Mouse (Mus musculus) hindbrain, embryonic 12.5 days (tissue): Measurements from ENCODE around the gene Apbb2. TPM values are rescaled to one million over a fixed set of nuclear protein-coding genes. Genes with fewer than 3 reads are reported as not detected.

Experiments used
- ATAC-seq: fragments of 200-750 bp; cut with Nextera tagmentation; 2 replicates; pipeline ENCODE4 v1.8.0; 2017; ENCODE audit warnings: moderate TSS enrichment; ENCODE audit not compliant: low FRiP score
- H3K27ac ChIP-seq: fragments of 300-500 bp; sonication (generic); 2 replicates; pipeline ENCODE4 v1.5.1; 2016; ENCODE audit warnings: mild to moderate bottlenecking
- H3K27me3 ChIP-seq: fragments of 300-500 bp; sonication (generic); 2 replicates; pipeline ENCODE4 v1.6.1; 2016; ENCODE audit warnings: mild to moderate bottlenecking
- H3K36me3 ChIP-seq: fragments of 300-500 bp; sonication (generic); 2 replicates; pipeline ENCODE4 v1.6.1; 2016; ENCODE audit warnings: mild to moderate bottlenecking
- H3K4me1 ChIP-seq: fragments of 300-500 bp; sonication (generic); 2 replicates; pipeline ENCODE4 v1.6.1; 2016
- H3K4me2 ChIP-seq: fragments of 300-500 bp; sonication (generic); replicated peaks from 2 replicates; pipeline ENCODE4 v1.6.1; 2016; ENCODE audit warnings: mild to moderate bottlenecking
- H3K4me3 ChIP-seq: fragments of 300-500 bp; sonication (generic); 2 replicates; pipeline ENCODE4 v1.5.1; 2016; ENCODE audit warnings: mild to moderate bottlenecking
- H3K9ac ChIP-seq: fragments of 300-500 bp; sonication (generic); 2 replicates; pipeline ENCODE4 v1.6.1; 2016; ENCODE audit warnings: mild to moderate bottlenecking, moderate library complexity
- H3K9me3 ChIP-seq: fragments of 300-500 bp; sonication (generic); replicated peaks from 2 replicates; pipeline ENCODE4 v1.6.1; 2016; ENCODE audit warnings: mild to moderate bottlenecking
- WGBS: fragments of 180-500 bp; shearing (Covaris S2); methylation state at CpG from one replicate; pipeline ENCODE4 v1.1.7; 2016; 5-methylcytosine and 5-hydroxymethylcytosine counted together
- polyA plus RNA-seq: library from polyadenylated mRNA; unstranded; fragments of >200 nt; fragmentation: Nextera tagmentation; extraction: Ambion mirVana; gene quantifications from 2 replicates; pipeline ENCODE4 v1.2.1, GENCODE M21; 2016

The Apbb2 gene
- polyA plus RNA-seq, 1 experiment from 2014 or later: 82.4 TPM

GRCm38 (mm10) chr5:66543761-66544160 lies 74.8 kb downstream of the Apbb2 start:
- Histone ChIP-seq H3K27me3 (no peaks in the 10 kb centered on the region), H3K9ac (no peak overlapping the region), H3K4me1 (peaks cover 15% of the 10 kb centered on the region), H3K9me3 (0 out of 2 replicates have a peak, but pooled peaks cover 4% of the 10 kb centered on the region), H3K4me3 (no peak overlapping the region), H3K36me3 (0 out of 2 replicates have a peak, but pooled peaks cover 7% of the 10 kb centered on the region), H3K4me2 (no peak overlapping the region), H3K27ac (no peak overlapping the region)
- ATAC-seq: no peak
- 70% methylated on average over 6 of the region's 6 CpGs for WGBS

DNA sequence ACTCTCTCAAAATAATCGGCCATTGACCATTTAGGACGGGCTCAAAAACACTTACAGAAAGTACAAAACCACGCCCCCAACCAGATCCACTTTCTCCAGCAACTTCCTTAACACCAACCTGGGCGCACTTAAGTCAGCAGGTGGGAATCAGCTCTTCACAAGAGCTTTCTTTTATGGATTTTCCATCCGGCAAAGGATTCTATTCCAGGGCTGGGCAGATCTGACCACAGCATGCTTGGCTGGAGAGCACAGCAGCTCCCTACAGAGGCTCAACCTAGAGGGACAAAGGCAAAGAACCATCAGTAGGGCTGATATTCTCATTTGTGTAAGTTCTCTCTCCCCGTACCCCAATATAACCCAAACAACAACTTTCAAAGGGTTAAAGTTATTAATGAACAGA lies 75.2 kb downstream of the Apbb2 start:
- H3K9me3 ChIP-seq: 0 out of 2 replicates have a peak, but pooled peaks cover 1% of the 10 kb centered on the region
- no peak overlapping the region for H3K9ac ChIP-seq
- no peaks in the 10 kb centered on the region for H3K27me3 ChIP-seq
- peaks cover 15% of the 10 kb centered on the region for H3K4me1 ChIP-seq
- 0 out of 2 replicates have a peak, but pooled peaks cover 7% of the 10 kb centered on the region for H3K36me3 ChIP-seq
- WGBS: 78% methylated on average over 6 of the region's 6 CpGs
- 0 out of 2 replicates have a peak overlapping the region, but pooled peaks have one; percentile 24 for H3K27ac ChIP-seq
- no peak overlapping the region for H3K4me2 ChIP-seq
- H3K4me3 ChIP-seq: no peak overlapping the region
- ATAC-seq: no peak

- Histone ChIP-seq H3K36me3 (0 out of 2 replicates have a peak, but pooled peaks cover 5% of the 10 kb centered on the region), H3K4me2 (no peak overlapping the region), H3K27me3 (no peaks in the 10 kb centered on the region), H3K4me1 (peaks cover 15% of the 10 kb centered on the region), H3K27ac (no peak overlapping the region), H3K4me3 (no peak overlapping the region), H3K9me3 (no peaks in the 10 kb centered on the region), H3K9ac (no peak overlapping the region)
- no peak for ATAC-seq
- WGBS: 80% methylated on average over 4 of the region's 4 CpGs
Observed at GRCm38 (mm10) chr5:66542521-66542920, 76.1 kb downstream of the Apbb2 start.

- H3K4me3 ChIP-seq: no peak overlapping the region
- no peaks in the 10 kb centered on the region for H3K27me3 ChIP-seq
- H3K9ac ChIP-seq: no peak overlapping the region
- H3K9me3 ChIP-seq: no peaks in the 10 kb centered on the region
- 79% methylated on average over 4 of the region's 4 CpGs for WGBS
- H3K36me3 ChIP-seq: 0 out of 2 replicates have a peak, but pooled peaks cover 2% of the 10 kb centered on the region
- H3K27ac ChIP-seq: no peak overlapping the region
- peaks cover 17% of the 10 kb centered on the region for H3K4me1 ChIP-seq
- ATAC-seq: no peak
- H3K4me2 ChIP-seq: no peak overlapping the region
Observed at GRCm38 (mm10) chr5:66541385-66541784, 77.2 kb downstream of the Apbb2 start.

DNA sequence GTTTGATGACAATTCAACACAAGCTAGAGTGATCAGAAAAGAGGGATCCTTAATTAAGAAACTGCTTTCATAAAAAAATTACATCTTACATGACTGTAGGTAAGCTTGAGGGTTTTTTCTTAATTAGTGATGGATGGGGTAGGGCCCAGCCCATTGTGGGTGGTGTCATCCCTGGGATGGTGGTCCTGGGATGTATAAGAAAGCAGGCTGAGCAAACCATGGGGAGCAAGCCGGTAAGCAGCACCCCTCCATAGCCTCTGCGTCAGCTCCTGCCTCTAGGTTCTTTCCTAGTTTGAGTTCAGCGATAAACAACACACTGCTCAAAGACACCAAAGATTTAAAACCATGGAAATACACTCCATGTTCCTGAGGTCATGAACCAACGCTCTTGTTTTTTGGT lies 78.3 kb downstream of the Apbb2 start:
- no peaks in the 10 kb centered on the region for H3K9me3 ChIP-seq
- H3K27ac ChIP-seq: no peak overlapping the region
- ATAC-seq: no peak
- H3K27me3 ChIP-seq: no peaks in the 10 kb centered on the region
- 100% methylated on average over 4 of the region's 4 CpGs for WGBS
- H3K9ac ChIP-seq: no peak overlapping the region
- no peak overlapping the region for H3K4me2 ChIP-seq
- H3K4me1 ChIP-seq: peaks cover 20% of the 10 kb centered on the region
- no peak overlapping the region for H3K4me3 ChIP-seq
- H3K36me3 ChIP-seq: 0 out of 2 replicates have a peak, but pooled peaks cover 2% of the 10 kb centered on the region

DNA sequence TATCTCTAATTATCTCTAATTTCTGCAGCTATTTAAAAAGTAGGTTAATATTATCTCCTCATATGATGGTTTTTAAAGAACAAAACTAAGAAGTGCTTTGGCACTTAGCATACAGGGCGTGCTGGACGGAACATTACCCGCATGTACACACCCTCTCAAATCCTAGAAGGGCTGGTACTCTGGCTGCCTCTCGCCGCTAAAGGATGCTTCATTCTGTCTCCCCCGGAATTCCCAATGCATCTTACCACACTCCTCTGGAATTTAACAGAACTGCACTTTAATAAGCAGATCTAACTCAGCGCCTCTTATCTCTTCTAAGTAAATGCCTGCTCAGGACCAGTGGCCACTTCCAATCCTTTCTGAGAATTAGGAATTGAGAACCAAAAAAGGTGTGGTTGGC lies 80.8 kb downstream of the Apbb2 start:
- Histone ChIP-seq H3K36me3 (0 out of 2 replicates have a peak, but pooled peaks cover 2% of the 10 kb centered on the region), H3K9me3 (no peaks in the 10 kb centered on the region), H3K4me1 (peaks cover 26% of the 10 kb centered on the region), H3K4me2 (no peak overlapping the region), H3K27ac (no peak overlapping the region), H3K9ac (no peak overlapping the region), H3K4me3 (no peak overlapping the region), H3K27me3 (no peaks in the 10 kb centered on the region)
- WGBS: 85% methylated on average over 7 of the region's 7 CpGs
- no peak for ATAC-seq

- no peak overlapping the region for H3K9ac ChIP-seq
Observed at GRCm38 (mm10) chr5:66536696-66537358, 81.8 kb downstream of the Apbb2 start.

GRCm38 (mm10) chr5:66535566-66536236 lies 82.9 kb downstream of the Apbb2 start:
- Histone ChIP-seq H3K9me3 (no peaks in the 10 kb centered on the region), H3K9ac (no peak overlapping the region), H3K4me2 (no peak overlapping the region), H3K27me3 (no peaks in the 10 kb centered on the region), H3K27ac (peak overlapping the region; percentile 67), H3K4me1 (peaks cover 33% of the 10 kb centered on the region), H3K4me3 (no peak overlapping the region), H3K36me3 (no peaks in the 10 kb centered on the region)
- 53% methylated on average over 9 of the region's 9 CpGs for WGBS
- ATAC-seq: no peak

More at GRCm38 (mm10) chr5:66536696-66537358, 81.8 kb downstream of the Apbb2 start:
- ATAC-seq: no peak
- H3K4me1 ChIP-seq: peaks cover 27% of the 10 kb centered on the region
- 0 out of 2 replicates have a peak, but pooled peaks cover 2% of the 10 kb centered on the region for H3K36me3 ChIP-seq
- H3K27ac ChIP-seq: peak overlapping the region; percentile 2; the same call in 1 of the 2 replicates
- no peaks in the 10 kb centered on the region for H3K9me3 ChIP-seq
- 49% methylated on average over 8 of the region's 8 CpGs for WGBS
- H3K4me3 ChIP-seq: no peak overlapping the region
- no peak overlapping the region for H3K4me2 ChIP-seq
- no peaks in the 10 kb centered on the region for H3K27me3 ChIP-seq

- no peak for ATAC-seq
- no peak overlapping the region for H3K9ac ChIP-seq
- no peak overlapping the region for H3K27ac ChIP-seq
- 94% methylated on average over 14 of the region's 14 CpGs for WGBS
- H3K36me3 ChIP-seq: no peaks in the 10 kb centered on the region
- no peak overlapping the region for H3K4me3 ChIP-seq
- peaks cover 34% of the 10 kb centered on the region for H3K4me1 ChIP-seq
- H3K27me3 ChIP-seq: no peaks in the 10 kb centered on the region
- H3K9me3 ChIP-seq: no peaks in the 10 kb centered on the region
- H3K4me2 ChIP-seq: no peak overlapping the region
Observed at GRCm38 (mm10) chr5:66533711-66534425, 84.7 kb downstream of the Apbb2 start.

- Histone ChIP-seq H3K36me3 (no peaks in the 10 kb centered on the region), H3K27ac (no peak overlapping the region), H3K9me3 (no peaks in the 10 kb centered on the region), H3K4me3 (no peak overlapping the region), H3K27me3 (no peaks in the 10 kb centered on the region), H3K9ac (no peak overlapping the region), H3K4me2 (no peak overlapping the region), H3K4me1 (peaks cover 41% of the 10 kb centered on the region)
- ATAC-seq: no peak
- WGBS: 78% methylated on average over 6 of the region's 6 CpGs
Observed at GRCm38 (mm10) chr5:66532827-66533226, 85.8 kb downstream of the Apbb2 start.

GRCm38 (mm10) chr5:66530361-66530760 lies 88.2 kb downstream of the Apbb2 start:
- Histone ChIP-seq H3K9me3 (no peaks in the 10 kb centered on the region), H3K27me3 (no peaks in the 10 kb centered on the region), H3K27ac (no peak overlapping the region), H3K4me3 (no peak overlapping the region), H3K36me3 (no peaks in the 10 kb centered on the region), H3K4me2 (no peak overlapping the region), H3K4me1 (peaks cover 41% of the 10 kb centered on the region), H3K9ac (no peak overlapping the region)
- no peak for ATAC-seq
- WGBS: 84% methylated on average over 4 of the region's 4 CpGs

DNA sequence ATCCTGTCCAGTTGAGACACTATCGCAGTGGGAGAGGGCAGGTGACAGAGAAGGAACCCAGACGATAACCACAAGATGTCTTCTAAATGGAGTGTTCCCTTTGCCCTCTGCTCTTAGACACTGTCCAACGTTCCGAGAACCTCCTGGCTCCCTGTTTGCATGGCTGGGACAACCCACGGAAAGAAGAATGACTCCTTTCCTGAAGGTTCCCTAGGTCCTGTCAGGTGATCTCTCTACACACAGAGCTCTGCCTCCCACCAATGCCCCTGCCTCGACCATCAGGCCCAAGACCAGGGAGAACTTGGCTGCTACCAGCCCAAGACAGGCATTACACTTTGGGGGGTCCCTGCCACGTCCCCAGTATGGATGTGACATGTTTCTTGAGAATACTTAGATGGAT lies 89.0 kb downstream of the Apbb2 start:
- no peak overlapping the region for H3K4me3 ChIP-seq
- no peak overlapping the region for H3K9ac ChIP-seq
- H3K36me3 ChIP-seq: no peaks in the 10 kb centered on the region
- no peak overlapping the region for H3K27ac ChIP-seq
- no peak for ATAC-seq
- H3K27me3 ChIP-seq: no peaks in the 10 kb centered on the region
- H3K4me1 ChIP-seq: peaks cover 41% of the 10 kb centered on the region
- H3K9me3 ChIP-seq: no peaks in the 10 kb centered on the region
- no peak overlapping the region for H3K4me2 ChIP-seq
- WGBS: 86% methylated on average over 7 of the region's 7 CpGs
